Mouse (Mus musculus): Measurements from ENCODE around the gene Zmiz1. TPM values are rescaled to one million over a fixed set of nuclear protein-coding genes. Genes with fewer than 3 reads are reported as not detected.

Zmiz1 gene
- polyA plus RNA-seq, 1 experiment from 2014 or later: 31.3 TPM

DNA sequence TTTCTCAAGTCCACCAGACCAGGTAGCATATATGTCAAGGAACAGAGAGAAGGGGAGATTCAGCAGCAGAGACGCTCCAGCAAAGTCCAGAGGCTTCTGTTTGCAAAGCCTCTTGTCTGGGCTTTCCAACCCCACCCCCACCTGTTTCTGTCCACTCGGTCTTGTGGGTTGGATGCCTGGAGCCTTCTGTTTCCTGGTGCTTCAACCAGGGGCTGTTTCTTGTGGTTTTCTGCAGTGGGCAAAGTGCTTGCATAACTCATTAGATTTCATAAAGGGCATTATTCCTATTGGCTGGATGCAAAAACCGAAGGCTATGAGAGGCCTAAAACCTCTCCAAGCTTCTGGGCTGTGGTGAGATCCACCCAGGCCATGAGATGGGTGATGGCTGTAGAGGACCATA lies 45.3 kb downstream of the Zmiz1 start:
- no peak for ATAC-seq (ENCODE audit: insufficient number of reproducible peaks, insufficient read depth, low FRiP score, low read depth)
- H3K36me3 ChIP-seq (ENCODE audit: control insufficient read depth, insufficient read depth, low read length): peaks cover 51% of the 10 kb centered on the region
- H3K9ac ChIP-seq (ENCODE audit: low read length): no peak overlapping the region
- peak overlapping the region; percentile 8 to 87; a peak in 2 of 4 replicates for H3K27ac ChIP-seq (replicated peaks in 1 of 2; ENCODE audit: control insufficient read depth in 1 of 2, insufficient read depth in 1 of 2, low read depth in 2 of 2, low read length in 2 of 2)
- no peaks in the 10 kb centered on the region for H3K27me3 ChIP-seq (ENCODE audit: control insufficient read depth, insufficient read depth, low read length)
- H3K9me3 ChIP-seq (ENCODE audit: control insufficient read depth, low read length): no peaks in the 10 kb centered on the region
- peaks cover 56 to 70% of the 10 kb centered on the region in 2 experiments for H3K4me1 ChIP-seq (ENCODE audit: control insufficient read depth in 2 of 2, insufficient read depth in 2 of 2, low read length in 2 of 2)
- no peak overlapping the region for H3K4me3 ChIP-seq (ENCODE audit: control insufficient read depth in 1 of 2, insufficient read depth in 1 of 2, low read depth in 1 of 2, low read length in 2 of 2)
- 69% methylated on average over 3 of the region's 3 CpGs for WGBS
- H3K4me2 ChIP-seq (ENCODE audit: low read length): no peak overlapping the region

DNA sequence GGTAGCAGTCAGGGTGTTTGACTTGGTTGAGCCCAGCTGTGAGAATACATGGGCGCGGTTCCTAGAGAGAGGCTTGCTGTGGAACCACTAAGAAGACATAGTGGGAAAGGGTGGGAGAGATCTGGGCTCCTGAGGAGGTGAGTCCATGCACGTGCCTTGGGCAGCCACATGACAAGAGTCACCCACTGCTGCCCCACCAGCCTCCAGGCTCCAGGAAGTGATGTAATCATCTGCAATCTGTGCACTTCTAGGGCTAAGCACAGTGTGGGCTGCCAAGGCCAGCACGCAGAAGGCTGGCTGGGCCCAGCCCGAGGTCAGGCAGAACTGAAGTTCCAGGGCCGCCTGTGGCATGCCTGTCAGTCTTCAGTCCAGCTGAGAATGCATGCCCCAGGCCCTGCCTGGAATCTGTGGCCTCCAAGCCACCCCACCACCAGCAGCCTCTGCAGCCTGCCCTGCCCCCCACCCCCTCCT lies 46.3 kb downstream of the Zmiz1 start:
- ATAC-seq (ENCODE audit: insufficient number of reproducible peaks, insufficient read depth, low FRiP score, low read depth): peak; percentile 69
- Histone ChIP-seq H3K27ac (replicated peaks in 1 of 2; ENCODE audit: control insufficient read depth in 1 of 2, insufficient read depth in 1 of 2, low read depth in 2 of 2, low read length in 2 of 2) (peak overlapping the region; percentile 87 to 91), H3K27me3 (ENCODE audit: control insufficient read depth, insufficient read depth, low read length) (no peaks in the 10 kb centered on the region), H3K9ac (ENCODE audit: low read length) (peak overlapping the region; percentile 34; the same call in 1 of the 2 replicates), H3K36me3 (ENCODE audit: control insufficient read depth, insufficient read depth, low read length) (peaks cover 54% of the 10 kb centered on the region), H3K9me3 (ENCODE audit: control insufficient read depth, low read length) (no peaks in the 10 kb centered on the region), H3K4me3 (ENCODE audit: control insufficient read depth in 1 of 2, insufficient read depth in 1 of 2, low read depth in 1 of 2, low read length in 2 of 2) (no peak overlapping the region), H3K4me1 (ENCODE audit: control insufficient read depth in 2 of 2, insufficient read depth in 2 of 2, low read length in 2 of 2) (peaks cover 61 to 70% of the 10 kb centered on the region in 2 experiments), H3K4me2 (ENCODE audit: low read length) (no peak overlapping the region)
- WGBS: 26% methylated on average over 6 of the region's 6 CpGs

DNA sequence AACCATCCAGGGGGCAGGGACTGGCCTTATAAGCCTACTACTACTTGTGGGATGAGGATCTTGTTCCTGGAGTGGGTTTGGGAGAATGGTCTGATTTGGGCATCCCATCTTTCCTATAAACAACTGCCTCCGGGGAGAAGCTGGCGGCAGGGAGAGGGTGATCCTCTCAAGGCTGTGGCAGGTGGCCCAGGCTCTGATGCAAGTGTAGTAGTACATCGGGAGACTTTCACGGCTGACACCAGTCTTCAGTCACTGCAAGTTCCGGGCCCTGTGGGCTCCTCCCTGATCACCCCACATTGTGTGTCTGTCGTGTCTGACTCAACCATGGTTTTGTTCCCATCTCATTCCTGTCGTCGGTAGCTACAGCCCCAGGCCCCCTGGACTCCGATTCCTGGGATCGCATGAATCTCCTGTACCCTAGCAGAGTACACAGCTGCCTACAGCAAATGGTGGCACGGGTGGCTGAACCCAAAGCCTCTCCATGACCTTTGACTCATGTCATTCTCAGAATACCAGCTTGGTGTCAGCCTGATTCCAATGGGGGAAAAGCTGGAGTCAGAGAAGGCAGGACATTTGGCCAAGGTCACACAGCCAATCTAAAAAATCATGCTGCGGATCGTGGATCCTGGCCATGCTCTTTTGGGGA lies 49.2 kb downstream of the Zmiz1 start:
- WGBS: 51% methylated on average over 13 of the region's 13 CpGs
- H3K27me3 ChIP-seq (ENCODE audit: control insufficient read depth, insufficient read depth, low read length): no peaks in the 10 kb centered on the region
- peaks cover 73 to 84% of the 10 kb centered on the region in 2 experiments for H3K4me1 ChIP-seq (ENCODE audit: control insufficient read depth in 2 of 2, insufficient read depth in 2 of 2, low read length in 2 of 2)
- H3K9me3 ChIP-seq (ENCODE audit: control insufficient read depth, low read length): no peaks in the 10 kb centered on the region
- H3K4me3 ChIP-seq (ENCODE audit: control insufficient read depth in 1 of 2, insufficient read depth in 1 of 2, low read depth in 1 of 2, low read length in 2 of 2): no peak overlapping the region
- no peak for ATAC-seq (ENCODE audit: insufficient number of reproducible peaks, insufficient read depth, low FRiP score, low read depth)
- H3K9ac ChIP-seq (ENCODE audit: low read length): peak overlapping the region; percentile 30; the same call in 1 of the 2 replicates
- H3K4me2 ChIP-seq (ENCODE audit: low read length): peak overlapping the region; percentile 24
- H3K36me3 ChIP-seq (ENCODE audit: control insufficient read depth, insufficient read depth, low read length): peaks cover 43% of the 10 kb centered on the region
- peak overlapping the region; percentile 84 to 86 for H3K27ac ChIP-seq (replicated peaks in 1 of 2; ENCODE audit: control insufficient read depth in 1 of 2, insufficient read depth in 1 of 2, low read depth in 2 of 2, low read length in 2 of 2)

DNA sequence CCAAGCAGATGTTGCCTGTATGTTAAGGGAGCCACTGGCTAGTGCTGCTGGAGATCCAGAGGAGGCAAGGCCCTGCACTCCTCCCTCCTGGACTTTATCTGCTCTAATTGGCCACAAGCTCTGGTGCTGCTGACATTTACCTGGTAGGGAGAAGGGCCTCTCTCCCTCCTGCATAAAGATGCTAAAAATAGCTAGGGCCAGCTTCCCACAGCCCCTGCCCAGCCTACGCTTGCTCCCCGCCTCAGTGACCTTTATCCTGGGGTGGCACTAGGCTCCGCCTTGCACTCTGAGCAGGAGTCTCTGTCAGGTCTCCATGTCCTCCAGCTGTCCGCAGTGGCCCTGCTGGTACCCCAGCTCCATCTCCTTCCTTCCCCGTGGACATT lies 49.8 kb downstream of the Zmiz1 start:
- 31% methylated on average over 5 of the region's 5 CpGs for WGBS
- peak overlapping the region; percentile 84 to 86 for H3K27ac ChIP-seq (replicated peaks in 1 of 2; ENCODE audit: control insufficient read depth in 1 of 2, insufficient read depth in 1 of 2, low read depth in 2 of 2, low read length in 2 of 2)
- peak overlapping the region; percentile 24 for H3K4me2 ChIP-seq (ENCODE audit: low read length)
- H3K9me3 ChIP-seq (ENCODE audit: control insufficient read depth, low read length): no peaks in the 10 kb centered on the region
- H3K9ac ChIP-seq (ENCODE audit: low read length): peak overlapping the region; percentile 36; the same call in 1 of the 2 replicates
- ATAC-seq (ENCODE audit: insufficient number of reproducible peaks, insufficient read depth, low FRiP score, low read depth): peak; percentile 48; the same call in 1 of the 2 replicates
- H3K4me1 ChIP-seq (ENCODE audit: control insufficient read depth in 2 of 2, insufficient read depth in 2 of 2, low read length in 2 of 2): peaks cover 77 to 89% of the 10 kb centered on the region in 2 experiments
- no peak overlapping the region for H3K4me3 ChIP-seq (ENCODE audit: control insufficient read depth in 1 of 2, insufficient read depth in 1 of 2, low read depth in 1 of 2, low read length in 2 of 2)
- H3K27me3 ChIP-seq (ENCODE audit: control insufficient read depth, insufficient read depth, low read length): no peaks in the 10 kb centered on the region
- peaks cover 39% of the 10 kb centered on the region for H3K36me3 ChIP-seq (ENCODE audit: control insufficient read depth, insufficient read depth, low read length)

DNA sequence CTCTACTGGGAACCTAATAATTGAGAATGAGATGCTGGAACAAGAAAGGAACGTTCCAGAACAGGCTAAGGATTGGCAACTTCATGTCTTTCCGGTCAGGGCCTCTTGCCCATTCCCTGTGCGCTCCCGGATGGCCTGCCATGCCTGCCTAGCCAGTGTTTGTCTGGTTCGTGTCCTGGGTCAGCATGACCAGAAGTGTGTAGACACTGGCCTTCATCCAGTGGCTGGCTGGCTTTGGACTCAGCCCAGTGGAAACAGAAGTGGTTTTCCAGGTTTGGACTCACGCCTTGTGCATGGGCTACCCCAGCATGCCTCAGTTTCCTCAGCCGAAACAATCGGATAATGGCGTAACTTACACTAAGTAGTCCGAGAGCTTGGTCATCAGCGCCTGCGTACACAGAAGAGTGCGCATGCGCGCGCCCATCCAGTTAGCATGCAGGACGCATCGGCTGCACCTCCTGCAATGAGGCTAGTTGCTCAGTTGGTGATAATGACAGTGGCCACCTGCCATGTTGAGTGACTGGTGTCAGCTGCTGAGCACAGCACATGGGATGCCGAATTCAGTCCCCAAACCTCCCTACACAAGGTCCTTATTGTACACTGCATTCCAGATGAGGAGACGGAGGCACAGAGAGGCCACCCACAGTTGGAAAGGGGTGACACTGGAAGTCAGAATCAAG lies 50.6 kb downstream of the Zmiz1 start:
- H3K27me3 ChIP-seq (ENCODE audit: control insufficient read depth, insufficient read depth, low read length): no peaks in the 10 kb centered on the region
- 80% methylated on average over 20 of the region's 20 CpGs for WGBS
- H3K36me3 ChIP-seq (ENCODE audit: control insufficient read depth, insufficient read depth, low read length): peaks cover 31% of the 10 kb centered on the region
- H3K27ac ChIP-seq (replicated peaks in 1 of 2; ENCODE audit: control insufficient read depth in 1 of 2, insufficient read depth in 1 of 2, low read depth in 2 of 2, low read length in 2 of 2): peak overlapping the region; percentile 84 to 86
- H3K4me1 ChIP-seq (ENCODE audit: control insufficient read depth in 2 of 2, insufficient read depth in 2 of 2, low read length in 2 of 2): peaks cover 77 to 95% of the 10 kb centered on the region in 2 experiments
- peak overlapping the region; percentile 54 for H3K9ac ChIP-seq (ENCODE audit: low read length)
- no peak overlapping the region for H3K4me3 ChIP-seq (ENCODE audit: control insufficient read depth in 1 of 2, insufficient read depth in 1 of 2, low read depth in 1 of 2, low read length in 2 of 2)
- no peak overlapping the region for H3K4me2 ChIP-seq (ENCODE audit: low read length)
- ATAC-seq (ENCODE audit: insufficient number of reproducible peaks, insufficient read depth, low FRiP score, low read depth): no peak
- H3K9me3 ChIP-seq (ENCODE audit: control insufficient read depth, low read length): no peaks in the 10 kb centered on the region

DNA sequence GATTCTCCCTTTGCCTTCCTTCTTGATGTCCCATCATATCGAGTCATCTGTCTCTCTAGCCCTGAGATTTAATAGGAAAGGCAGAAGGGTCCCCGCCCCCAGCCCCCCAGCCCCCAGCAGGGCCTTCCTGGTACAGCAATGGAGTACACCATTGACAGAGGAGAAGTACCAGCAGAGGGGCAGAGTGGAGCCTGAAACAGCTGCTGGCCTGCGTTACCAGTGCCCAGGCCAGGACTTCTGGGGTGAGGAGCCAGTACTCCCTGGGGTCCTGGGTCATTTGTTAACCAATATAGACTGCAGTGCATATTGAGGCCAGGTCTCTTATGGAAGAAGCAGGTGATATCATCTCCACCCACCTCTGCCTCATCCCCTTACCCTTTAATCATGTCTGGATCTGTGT lies 51.4 kb downstream of the Zmiz1 start:
- Histone ChIP-seq H3K4me1 (ENCODE audit: control insufficient read depth in 2 of 2, insufficient read depth in 2 of 2, low read length in 2 of 2) (peaks cover 76 to 95% of the 10 kb centered on the region in 2 experiments), H3K4me2 (ENCODE audit: low read length) (no peak overlapping the region), H3K9me3 (ENCODE audit: control insufficient read depth, low read length) (no peaks in the 10 kb centered on the region), H3K27ac (replicated peaks in 1 of 2; ENCODE audit: control insufficient read depth in 1 of 2, insufficient read depth in 1 of 2, low read depth in 2 of 2, low read length in 2 of 2) (peak overlapping the region in 1 of 2 experiments; percentile 86; a peak in 3 of 4 replicates), H3K4me3 (ENCODE audit: control insufficient read depth in 1 of 2, insufficient read depth in 1 of 2, low read depth in 1 of 2, low read length in 2 of 2) (no peak overlapping the region), H3K27me3 (ENCODE audit: control insufficient read depth, insufficient read depth, low read length) (no peaks in the 10 kb centered on the region), H3K36me3 (ENCODE audit: control insufficient read depth, insufficient read depth, low read length) (peaks cover 26% of the 10 kb centered on the region), H3K9ac (ENCODE audit: low read length) (peak overlapping the region; percentile 54)
- ATAC-seq (ENCODE audit: insufficient number of reproducible peaks, insufficient read depth, low FRiP score, low read depth): no peak
- 79% methylated on average over 3 of the region's 3 CpGs for WGBS

DNA sequence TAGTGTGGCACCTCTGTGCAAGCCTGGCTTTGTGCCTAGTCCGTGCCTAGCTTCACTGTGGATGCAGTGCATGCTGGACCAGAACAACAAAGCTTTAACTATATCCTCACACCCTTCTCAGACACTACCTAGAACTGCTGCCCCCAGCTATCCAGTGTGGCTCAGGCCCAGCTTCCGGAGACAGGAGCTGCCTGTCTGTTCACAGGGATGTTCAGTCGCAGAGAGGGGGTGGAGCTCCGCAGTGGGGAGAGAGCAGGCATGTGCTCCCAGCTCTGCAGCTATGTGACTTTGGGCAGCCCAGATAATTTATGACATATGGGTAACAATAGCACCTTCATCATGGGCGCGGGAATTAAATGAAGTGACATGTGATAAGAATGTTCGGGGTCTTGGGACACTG lies 52.0 kb downstream of the Zmiz1 start:
- Histone ChIP-seq H3K27me3 (ENCODE audit: control insufficient read depth, insufficient read depth, low read length) (no peaks in the 10 kb centered on the region), H3K9ac (ENCODE audit: low read length) (peak overlapping the region; percentile 54), H3K4me1 (ENCODE audit: control insufficient read depth in 2 of 2, insufficient read depth in 2 of 2, low read length in 2 of 2) (peaks cover 77 to 95% of the 10 kb centered on the region in 2 experiments), H3K4me3 (ENCODE audit: control insufficient read depth in 1 of 2, insufficient read depth in 1 of 2, low read depth in 1 of 2, low read length in 2 of 2) (no peak overlapping the region), H3K36me3 (ENCODE audit: control insufficient read depth, insufficient read depth, low read length) (peaks cover 20% of the 10 kb centered on the region), H3K27ac (replicated peaks in 1 of 2; ENCODE audit: control insufficient read depth in 1 of 2, insufficient read depth in 1 of 2, low read depth in 2 of 2, low read length in 2 of 2) (peak overlapping the region in 1 of 2 experiments; percentile 86; a peak in 2 of 4 replicates), H3K4me2 (ENCODE audit: low read length) (no peak overlapping the region), H3K9me3 (ENCODE audit: control insufficient read depth, low read length) (no peaks in the 10 kb centered on the region)
- 36% methylated on average over 7 of the region's 7 CpGs for WGBS
- no peak for ATAC-seq (ENCODE audit: insufficient number of reproducible peaks, insufficient read depth, low FRiP score, low read depth)
